Mouse (Mus musculus): ENCODE data around the gene Slc46a1. TPM values are rescaled to one million over a fixed set of nuclear protein-coding genes. Genes with fewer than 3 reads are reported as not detected.
A peak's percentile ranks its signal among the peaks of the same experiment; 100 is the strongest.

The Slc46a1 gene
- polyA plus RNA-seq, 1 experiment from 2014 or later: 20.5 TPM

DNA sequence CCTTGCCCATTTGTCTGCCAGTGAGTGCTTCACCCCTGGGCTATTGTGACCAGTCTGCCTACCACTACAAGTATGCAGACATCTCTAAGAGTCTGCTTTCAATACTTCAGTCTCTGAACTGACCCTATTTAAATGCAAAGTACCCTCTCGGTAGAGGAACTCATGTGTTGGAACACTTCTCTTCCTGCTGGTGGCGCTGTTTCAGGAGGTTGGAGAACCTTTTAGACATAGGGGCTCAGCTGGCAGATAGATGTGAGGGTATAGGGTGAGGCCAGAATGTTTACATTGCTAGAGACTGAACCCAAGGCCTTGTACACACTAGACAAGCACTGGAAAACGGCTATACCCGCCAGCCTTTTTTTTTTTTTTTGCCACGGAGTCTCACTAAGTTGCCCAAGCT lies 37.2 kb upstream of the Slc46a1 start:
- Histone ChIP-seq H3K4me1 (ENCODE audit: control insufficient read depth, insufficient read depth, low read length) (no peaks in the 10 kb centered on the region), H3K4me3 (ENCODE audit: low read depth, low read length) (no peak overlapping the region), H3K9me3 (ENCODE audit: control insufficient read depth, low read length) (no peaks in the 10 kb centered on the region), H3K9ac (ENCODE audit: low read length) (no peak overlapping the region), H3K36me3 (ENCODE audit: control insufficient read depth, insufficient read depth, low read length) (no peaks in the 10 kb centered on the region), H3K4me2 (no peak overlapping the region), H3K27me3 (ENCODE audit: control insufficient read depth, insufficient read depth, low read length) (no peaks in the 10 kb centered on the region), H3K27ac (ENCODE audit: low read depth, low read length) (no peak overlapping the region)
- DNase-seq (ENCODE audit: low spot score, missing footprints): no peak
- no peak for ATAC-seq (ENCODE audit: low FRiP score)
- WGBS: 72% methylated on average over 5 of the region's 5 CpGs

DNA sequence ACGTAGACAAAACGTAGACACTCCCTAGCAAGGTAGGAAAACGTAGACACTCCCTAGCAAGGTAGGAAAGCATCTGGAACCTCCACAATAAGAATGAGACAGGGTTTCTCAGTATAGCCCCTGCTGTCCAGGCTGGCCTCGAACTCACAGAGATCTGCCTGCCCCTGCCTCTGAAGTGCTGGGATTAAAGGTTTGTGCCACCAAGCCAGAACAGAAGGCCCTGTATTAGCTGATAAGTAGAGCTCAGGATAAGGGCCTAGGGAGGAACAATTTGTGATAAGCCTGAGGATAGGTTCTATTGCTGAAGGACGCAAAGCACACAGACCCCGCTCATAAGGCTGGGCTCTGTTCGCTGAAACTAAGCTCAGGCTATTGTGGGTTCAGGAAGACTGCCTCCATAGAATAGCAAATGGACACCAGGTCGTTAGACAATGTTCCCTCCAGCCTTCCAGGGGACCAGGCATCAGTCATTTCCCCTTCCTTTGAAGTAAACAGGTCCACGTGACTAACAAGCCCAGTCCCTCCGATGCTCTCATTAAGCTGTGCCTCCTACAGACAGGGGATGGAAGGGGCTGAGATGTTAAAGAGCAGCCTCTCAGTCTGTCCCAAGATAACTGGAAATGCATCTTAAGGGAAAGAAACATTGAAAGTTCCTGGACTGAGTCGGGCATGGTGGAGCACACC lies 35.2 kb upstream of the Slc46a1 start:
- H3K36me3 ChIP-seq (ENCODE audit: control insufficient read depth, insufficient read depth, low read length): no peaks in the 10 kb centered on the region
- H3K27ac ChIP-seq (ENCODE audit: low read depth, low read length): no peak overlapping the region
- H3K9ac ChIP-seq (ENCODE audit: low read length): no peak overlapping the region
- no peak overlapping the region for H3K4me3 ChIP-seq (ENCODE audit: low read depth, low read length)
- H3K27me3 ChIP-seq (ENCODE audit: control insufficient read depth, insufficient read depth, low read length): no peaks in the 10 kb centered on the region
- WGBS: 56% methylated on average over 11 of the region's 11 CpGs
- DNase-seq (ENCODE audit: low spot score, missing footprints) (no peak), ATAC-seq (ENCODE audit: low FRiP score) (no peak)
- no peaks in the 10 kb centered on the region for H3K9me3 ChIP-seq (ENCODE audit: control insufficient read depth, low read length)
- no peak overlapping the region for H3K4me2 ChIP-seq
- no peaks in the 10 kb centered on the region for H3K4me1 ChIP-seq (ENCODE audit: control insufficient read depth, insufficient read depth, low read length)

DNA sequence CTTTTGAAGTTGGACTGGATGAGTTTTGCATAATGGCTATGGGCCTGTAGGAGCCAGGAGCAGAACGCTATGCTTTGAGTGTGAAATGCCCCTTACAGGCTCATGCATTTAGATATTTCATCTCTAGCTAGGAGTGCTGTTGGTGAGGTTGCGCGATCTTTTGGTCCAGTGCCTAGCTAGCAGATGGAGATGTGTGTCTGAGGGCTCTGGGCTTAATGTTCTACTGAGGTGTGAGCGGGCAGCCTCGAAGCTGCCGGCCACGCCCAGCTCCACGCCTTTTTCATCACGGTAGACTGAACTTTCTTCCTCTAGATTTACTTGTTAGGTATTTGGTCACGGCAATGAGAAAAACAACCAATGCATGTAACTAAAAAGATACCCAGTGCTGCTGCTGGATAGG lies 34.3 kb upstream of the Slc46a1 start:
- no peak overlapping the region for H3K4me3 ChIP-seq (ENCODE audit: low read depth, low read length)
- 91% methylated on average over 10 of the region's 10 CpGs for WGBS
- H3K4me2 ChIP-seq: no peak overlapping the region
- H3K9ac ChIP-seq (ENCODE audit: low read length): no peak overlapping the region
- H3K27me3 ChIP-seq (ENCODE audit: control insufficient read depth, insufficient read depth, low read length): no peaks in the 10 kb centered on the region
- peaks cover 4% of the 10 kb centered on the region for H3K4me1 ChIP-seq (ENCODE audit: control insufficient read depth, insufficient read depth, low read length)
- no peak for ATAC-seq (ENCODE audit: low FRiP score)
- no peak overlapping the region for H3K27ac ChIP-seq (ENCODE audit: low read depth, low read length)
- H3K9me3 ChIP-seq (ENCODE audit: control insufficient read depth, low read length): no peaks in the 10 kb centered on the region
- H3K36me3 ChIP-seq (ENCODE audit: control insufficient read depth, insufficient read depth, low read length): no peaks in the 10 kb centered on the region
- no peak for DNase-seq (ENCODE audit: low spot score, missing footprints)

DNA sequence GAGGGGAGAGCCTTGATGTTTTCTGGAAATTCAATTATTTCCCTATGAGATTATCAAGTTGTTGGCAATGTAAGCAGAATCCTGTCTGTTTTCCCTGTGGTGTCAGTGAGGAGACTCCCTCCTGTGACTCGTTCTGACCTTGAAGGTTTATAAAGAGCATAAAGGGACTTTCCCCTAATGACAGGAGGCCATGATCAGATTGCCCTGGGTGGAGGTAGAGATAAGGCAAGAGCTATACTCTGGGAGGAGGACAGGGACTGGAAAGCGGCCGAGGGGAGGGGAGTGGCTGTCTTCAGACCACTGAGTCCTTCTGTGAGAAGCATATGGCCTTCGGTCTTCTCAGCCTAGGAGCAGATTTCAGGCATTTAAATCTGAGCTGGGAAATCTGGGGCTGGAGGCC lies 31.4 kb upstream of the Slc46a1 start:
- WGBS: 79% methylated on average over 4 of the region's 4 CpGs
- H3K9me3 ChIP-seq (ENCODE audit: control insufficient read depth, low read length): no peaks in the 10 kb centered on the region
- no peak for ATAC-seq (ENCODE audit: low FRiP score)

DNA sequence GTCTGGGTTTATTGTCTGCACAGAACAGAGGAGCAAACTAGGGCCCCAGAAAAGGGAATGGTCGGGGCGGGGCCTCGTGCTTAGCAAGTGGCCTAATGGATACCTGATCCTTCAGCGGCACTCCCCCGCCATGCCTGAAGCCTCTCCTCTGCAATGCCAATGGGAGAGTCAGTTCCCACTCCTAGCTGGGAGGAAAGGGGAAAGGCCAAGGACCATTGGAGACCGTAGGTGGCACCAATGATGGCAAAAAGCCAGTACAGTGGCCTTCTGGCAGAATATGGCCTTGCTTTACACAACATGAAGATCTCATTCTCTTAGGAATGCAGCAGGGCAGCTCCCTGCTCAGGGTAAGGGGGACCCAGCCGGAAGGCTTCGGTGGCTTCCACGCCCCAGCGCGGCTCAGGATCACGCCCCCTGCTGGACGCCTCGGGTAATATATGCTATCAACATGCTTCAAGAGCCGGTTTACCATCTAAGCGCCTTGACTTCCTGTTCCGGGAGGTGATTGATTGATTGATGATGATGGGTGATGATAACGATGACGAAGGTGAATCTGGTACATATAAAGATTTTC lies 29.6 kb upstream of the Slc46a1 start:
- Histone ChIP-seq H3K27ac (ENCODE audit: low read depth, low read length) (no peak overlapping the region), H3K36me3 (ENCODE audit: control insufficient read depth, insufficient read depth, low read length) (no peaks in the 10 kb centered on the region), H3K9me3 (ENCODE audit: control insufficient read depth, low read length) (no peaks in the 10 kb centered on the region), H3K4me3 (ENCODE audit: low read depth, low read length) (no peak overlapping the region), H3K4me1 (ENCODE audit: control insufficient read depth, insufficient read depth, low read length) (peaks cover 4% of the 10 kb centered on the region), H3K9ac (ENCODE audit: low read length) (0 out of 2 replicates have a peak overlapping the region, but pooled peaks have one; percentile 20), H3K4me2 (peak overlapping the region; percentile 15), H3K27me3 (ENCODE audit: control insufficient read depth, insufficient read depth, low read length) (no peaks in the 10 kb centered on the region)
- WGBS: 6% methylated on average over 19 of the region's 19 CpGs
- DNase-seq (ENCODE audit: low spot score, missing footprints) (peak; percentile 94), ATAC-seq (ENCODE audit: low FRiP score) (no peak)

More for the DNA sequence above, 31.4 kb upstream of the Slc46a1 start:
- no peak overlapping the region for H3K27ac ChIP-seq (ENCODE audit: low read depth, low read length)
- H3K4me3 ChIP-seq (ENCODE audit: low read depth, low read length): no peak overlapping the region
- H3K9ac ChIP-seq (ENCODE audit: low read length): no peak overlapping the region
- no peaks in the 10 kb centered on the region for H3K27me3 ChIP-seq (ENCODE audit: control insufficient read depth, insufficient read depth, low read length)
- peaks cover 4% of the 10 kb centered on the region for H3K4me1 ChIP-seq (ENCODE audit: control insufficient read depth, insufficient read depth, low read length)
- DNase-seq (ENCODE audit: low spot score, missing footprints): no peak
- no peaks in the 10 kb centered on the region for H3K36me3 ChIP-seq (ENCODE audit: control insufficient read depth, insufficient read depth, low read length)
- H3K4me2 ChIP-seq: no peak overlapping the region

DNA sequence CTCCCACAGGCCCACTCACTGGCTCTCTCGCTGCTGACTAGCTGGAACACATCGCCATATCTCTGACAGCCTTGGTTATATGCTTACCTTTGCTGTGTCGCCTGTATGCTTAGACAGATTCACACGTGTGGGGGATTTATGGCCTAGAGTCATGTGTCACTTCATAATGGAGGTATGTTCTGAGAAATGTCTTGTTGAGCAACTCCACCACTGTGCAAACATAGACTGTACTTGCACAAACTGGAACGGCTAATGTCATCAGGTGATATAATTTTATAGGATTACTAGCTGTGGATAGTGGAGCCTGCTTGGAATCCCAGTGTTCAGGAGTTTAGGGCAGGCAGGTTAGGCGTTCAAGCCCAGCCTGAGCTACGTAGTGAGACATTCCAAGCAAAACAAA lies 28.3 kb upstream of the Slc46a1 start:
- 92% methylated on average over 7 of the region's 7 CpGs for WGBS
- ATAC-seq (ENCODE audit: low FRiP score) (no peak), DNase-seq (ENCODE audit: low spot score, missing footprints) (no peak)
- Histone ChIP-seq H3K27ac (ENCODE audit: low read depth, low read length) (no peak overlapping the region), H3K9ac (ENCODE audit: low read length) (no peak overlapping the region), H3K4me3 (ENCODE audit: low read depth, low read length) (no peak overlapping the region), H3K4me1 (ENCODE audit: control insufficient read depth, insufficient read depth, low read length) (peaks cover 4% of the 10 kb centered on the region), H3K27me3 (ENCODE audit: control insufficient read depth, insufficient read depth, low read length) (no peaks in the 10 kb centered on the region), H3K4me2 (no peak overlapping the region), H3K9me3 (ENCODE audit: control insufficient read depth, low read length) (no peaks in the 10 kb centered on the region), H3K36me3 (ENCODE audit: control insufficient read depth, insufficient read depth, low read length) (no peaks in the 10 kb centered on the region)

DNA sequence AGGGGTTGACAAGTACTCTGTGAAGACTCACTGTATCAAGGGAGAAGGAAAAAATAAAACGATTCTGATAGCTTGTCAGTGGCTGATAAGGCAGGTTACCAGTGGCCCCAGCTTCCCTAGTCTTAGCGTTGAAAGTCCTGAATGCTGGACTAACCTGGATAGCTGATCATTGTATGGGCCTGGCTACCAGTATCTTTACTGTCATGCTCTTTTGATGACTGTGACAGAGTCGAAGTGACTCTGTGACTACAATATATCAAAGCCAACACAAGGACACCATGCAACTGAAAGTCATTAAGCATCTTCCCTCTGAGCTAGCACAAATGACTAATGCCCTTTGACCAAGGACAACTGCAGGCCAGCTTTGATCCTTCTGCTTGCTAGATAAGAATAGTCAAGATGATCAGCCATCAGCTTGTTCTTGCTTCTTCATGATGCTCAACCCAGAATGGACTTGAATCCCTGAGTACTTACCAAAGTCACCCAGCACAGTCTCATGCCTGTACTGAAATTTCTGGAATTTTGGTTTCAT lies 27.0 kb upstream of the Slc46a1 start:
- 82% methylated on average over 3 of the region's 3 CpGs for WGBS
- Histone ChIP-seq H3K36me3 (ENCODE audit: control insufficient read depth, insufficient read depth, low read length) (no peaks in the 10 kb centered on the region), H3K4me2 (no peak overlapping the region), H3K4me3 (ENCODE audit: low read depth, low read length) (no peak overlapping the region), H3K9ac (ENCODE audit: low read length) (no peak overlapping the region), H3K27ac (ENCODE audit: low read depth, low read length) (no peak overlapping the region), H3K9me3 (ENCODE audit: control insufficient read depth, low read length) (no peaks in the 10 kb centered on the region), H3K4me1 (ENCODE audit: control insufficient read depth, insufficient read depth, low read length) (peaks cover 4% of the 10 kb centered on the region), H3K27me3 (ENCODE audit: control insufficient read depth, insufficient read depth, low read length) (no peaks in the 10 kb centered on the region)
- DNase-seq (ENCODE audit: low spot score, missing footprints) (no peak), ATAC-seq (ENCODE audit: low FRiP score) (no peak)

DNA sequence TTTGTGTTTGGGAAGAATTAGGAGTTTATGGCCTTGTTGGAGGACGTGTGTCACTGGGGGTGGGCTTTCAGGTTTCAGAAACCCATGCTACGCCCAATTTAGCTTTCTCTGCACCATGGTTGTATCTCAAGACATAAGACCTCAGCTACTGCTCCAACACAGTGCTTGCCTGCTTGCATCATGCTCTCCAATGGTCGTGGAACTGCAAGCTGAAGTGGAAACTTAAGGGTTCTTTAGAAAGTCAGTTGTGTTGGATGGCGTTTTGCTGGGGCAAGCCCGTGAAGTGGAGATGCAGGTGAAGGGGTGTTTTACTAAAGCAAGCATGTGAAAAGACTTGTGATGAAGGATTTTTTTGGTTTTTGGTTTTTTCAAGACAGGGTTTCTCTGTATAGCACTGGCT lies 22.4 kb upstream of the Slc46a1 start:
- no peak overlapping the region for H3K4me3 ChIP-seq (ENCODE audit: low read depth, low read length)
- H3K27ac ChIP-seq (ENCODE audit: low read depth, low read length): no peak overlapping the region
- H3K4me2 ChIP-seq: no peak overlapping the region
- DNase-seq (ENCODE audit: low spot score, missing footprints) (no peak), ATAC-seq (ENCODE audit: low FRiP score) (no peak)
- H3K9me3 ChIP-seq (ENCODE audit: control insufficient read depth, low read length): no peaks in the 10 kb centered on the region
- H3K27me3 ChIP-seq (ENCODE audit: control insufficient read depth, insufficient read depth, low read length): no peaks in the 10 kb centered on the region
- WGBS: 79% methylated on average over 5 of the region's 5 CpGs
- H3K9ac ChIP-seq (ENCODE audit: low read length): no peak overlapping the region
- H3K4me1 ChIP-seq (ENCODE audit: control insufficient read depth, insufficient read depth, low read length): no peaks in the 10 kb centered on the region
- H3K36me3 ChIP-seq (ENCODE audit: control insufficient read depth, insufficient read depth, low read length): no peaks in the 10 kb centered on the region

DNA sequence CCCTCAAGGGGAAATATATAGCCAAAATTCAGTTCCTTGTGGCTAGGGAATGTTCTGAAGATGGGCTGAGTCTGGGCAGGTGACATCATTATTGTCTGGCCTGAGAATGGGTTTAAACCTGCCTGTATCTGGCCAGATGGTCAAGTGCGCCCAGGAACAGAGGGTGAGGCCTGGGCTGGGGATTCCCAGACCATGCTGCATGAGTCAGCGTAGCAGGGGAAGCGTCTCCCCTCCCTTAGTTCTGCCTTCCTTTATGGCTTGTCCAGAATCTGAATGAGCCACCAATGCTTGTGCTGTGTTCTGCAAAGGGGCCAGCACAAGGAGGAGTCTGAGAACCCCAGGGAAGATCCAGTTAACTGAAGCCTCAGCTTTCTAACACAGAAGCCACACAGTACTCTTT lies 18.3 kb upstream of the Slc46a1 start:
- no peak overlapping the region for H3K4me3 ChIP-seq (ENCODE audit: low read depth, low read length)
- ATAC-seq (ENCODE audit: low FRiP score): no peak
- no peak overlapping the region for H3K4me2 ChIP-seq
- DNase-seq (ENCODE audit: low spot score, missing footprints): no peak
- no peak overlapping the region for H3K9ac ChIP-seq (ENCODE audit: low read length)
- no peaks in the 10 kb centered on the region for H3K9me3 ChIP-seq (ENCODE audit: control insufficient read depth, low read length)
- H3K36me3 ChIP-seq (ENCODE audit: control insufficient read depth, insufficient read depth, low read length): no peaks in the 10 kb centered on the region
- no peak overlapping the region for H3K27ac ChIP-seq (ENCODE audit: low read depth, low read length)
- WGBS: 70% methylated on average over 3 of the region's 3 CpGs
- no peaks in the 10 kb centered on the region for H3K27me3 ChIP-seq (ENCODE audit: control insufficient read depth, insufficient read depth, low read length)
- no peaks in the 10 kb centered on the region for H3K4me1 ChIP-seq (ENCODE audit: control insufficient read depth, insufficient read depth, low read length)

All from midbrain, embryonic 11.5 days (tissue).